Mouse (Mus musculus) liver, postnatal 0 days (tissue): ENCODE results near the gene Dscaml1.

Experiments
- CTCF ChIP-seq: sonication (generic); IDR thresholded peaks from 2 replicates; pipeline ENCODE4 v1.5.1; 2016; ENCODE audit warnings: antibody characterized with exemption, low read depth
- EP300 ChIP-seq: IDR thresholded peaks from 2 replicates; pipeline ENCODE4 v1.6.1; 2016; ENCODE audit warnings: antibody characterized with exemption, low read depth, mild to moderate bottlenecking

DNA sequence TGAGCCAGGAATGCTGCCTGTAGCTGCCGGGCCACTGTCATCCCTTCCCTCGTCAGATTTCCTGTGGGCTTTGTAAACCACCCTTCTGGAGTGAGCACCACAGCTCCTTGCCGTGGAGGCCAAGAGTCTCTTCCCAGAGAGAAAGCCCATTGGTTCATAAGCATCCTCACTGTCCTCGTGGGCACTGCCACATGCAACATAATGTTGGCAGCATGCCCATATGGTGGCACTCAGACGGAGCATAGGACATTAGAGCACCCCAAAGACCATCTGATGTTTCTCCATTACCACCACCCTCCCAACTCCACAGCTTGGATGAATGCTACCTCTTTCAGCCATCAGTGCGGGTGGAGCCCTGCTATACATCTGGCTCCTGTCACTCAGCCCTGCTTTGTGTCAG, 306.8 kb downstream of the Dscaml1 start:
- TF ChIP-seq CTCF = no peak
- TF ChIP-seq EP300 = no peak
